Mouse (Mus musculus) retina, postnatal 7 days (tissue): ENCODE measurements around the gene Iars2.
"Not testable (repeated sequence)": the region's sequence is repeated elsewhere in the genome, so short reads cannot be mapped to it uniquely, and the experiment has no call there.

Experiments used
- DNase-seq: peaks from one replicate; pipeline ENCODE4 v3.0.0-alpha.2; 2012; ENCODE audit warnings: low read depth, low spot score

Gene Iars2

DNA sequence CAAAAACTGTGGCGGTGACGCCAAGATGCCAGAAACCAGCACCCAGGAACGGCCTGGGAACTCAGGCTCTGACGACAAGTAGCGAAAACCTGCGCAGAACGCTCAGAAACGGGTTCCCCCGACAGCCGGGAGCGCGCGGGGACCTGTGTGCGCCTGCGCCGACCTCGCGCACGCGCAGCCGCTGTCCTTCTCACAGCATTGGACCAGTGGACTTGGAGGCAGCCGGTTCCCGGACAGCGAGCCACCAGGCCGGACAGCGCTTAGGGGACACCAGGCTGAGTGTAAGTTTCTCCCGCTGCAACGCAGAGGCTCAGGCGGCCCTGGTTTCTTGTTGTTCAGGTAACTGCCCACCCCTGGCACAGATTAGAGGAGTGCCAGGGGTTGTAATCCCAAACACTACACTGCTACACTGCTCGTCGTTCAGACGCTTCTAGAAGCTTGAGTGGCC, 2.8 kb upstream of the Iars2 start, which contains the start of gene Bpnt1:
Gene Bpnt1, plus strand, starts transcription at position 167 of the 448 bp plus-strand sequence.
- peak; percentile 81 for DNase-seq

DNA sequence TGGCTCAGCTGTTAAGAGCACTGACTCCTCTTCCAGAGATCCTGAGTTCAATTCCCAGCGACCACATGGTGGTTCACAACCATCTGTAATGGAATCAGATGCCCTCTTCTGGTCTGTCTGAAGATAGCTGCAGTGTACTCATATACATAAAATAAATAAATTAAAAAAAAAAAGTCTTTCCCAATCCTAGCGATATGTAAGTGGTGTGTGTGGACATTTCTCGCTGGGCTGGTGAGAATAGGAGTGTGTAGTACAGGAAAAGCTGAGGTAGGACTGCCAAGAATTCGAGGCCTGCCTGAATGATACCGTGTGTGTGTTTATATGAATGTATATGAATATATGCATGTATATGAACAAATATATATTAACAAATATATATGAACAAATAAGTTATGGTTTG, 2.2 kb upstream of the Iars2 start:
- no peak for DNase-seq

DNA sequence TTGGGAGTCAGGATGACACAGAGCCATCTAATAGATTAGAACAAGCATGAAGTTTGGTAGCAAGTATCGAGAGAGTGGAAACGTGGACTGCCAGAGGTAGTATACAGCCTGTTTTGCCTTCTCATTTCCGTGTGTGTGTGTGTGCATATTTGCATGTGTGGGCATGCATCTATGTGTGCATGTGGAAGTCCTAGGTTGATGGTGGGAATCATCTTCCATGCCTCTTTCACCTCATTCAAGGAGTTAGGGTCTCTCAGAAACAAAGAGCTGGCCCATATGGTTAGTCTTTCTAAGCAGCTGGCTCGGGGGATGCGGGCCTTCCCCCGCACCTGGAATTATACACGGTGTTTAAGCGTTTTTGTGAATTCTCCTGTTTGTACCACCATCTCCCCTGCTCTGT, 655 bp upstream of the Iars2 start:
- DNase-seq = no peak

DNA sequence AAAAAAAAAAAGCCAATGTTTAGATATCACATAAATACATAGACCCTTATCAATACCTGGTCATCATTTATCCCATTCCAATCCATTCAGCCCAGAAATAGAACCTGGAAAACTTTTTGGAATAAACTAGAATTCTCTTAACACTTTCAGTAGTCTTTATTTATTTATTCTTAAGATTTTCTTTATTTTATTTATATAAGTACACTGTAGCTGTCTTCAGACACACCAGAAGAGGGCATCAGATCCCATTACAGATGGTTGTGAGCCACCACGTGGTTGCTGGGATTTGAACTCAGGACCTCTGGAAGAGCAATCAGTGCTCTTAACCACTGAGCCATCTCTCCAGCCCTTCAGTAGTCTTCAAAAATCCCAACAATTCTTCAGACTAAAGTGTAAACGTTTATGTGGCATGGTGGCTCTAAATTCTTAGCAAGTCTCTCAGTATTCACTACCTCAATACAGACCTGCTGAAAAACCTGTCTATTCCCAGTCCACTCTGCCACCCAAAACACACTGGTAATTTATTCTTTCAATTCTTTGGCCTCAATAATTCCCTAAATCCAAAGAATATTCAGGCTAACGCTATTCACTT, 1.3 kb downstream of the Iars2 start:
- not testable (repeated sequence) for DNase-seq

DNA sequence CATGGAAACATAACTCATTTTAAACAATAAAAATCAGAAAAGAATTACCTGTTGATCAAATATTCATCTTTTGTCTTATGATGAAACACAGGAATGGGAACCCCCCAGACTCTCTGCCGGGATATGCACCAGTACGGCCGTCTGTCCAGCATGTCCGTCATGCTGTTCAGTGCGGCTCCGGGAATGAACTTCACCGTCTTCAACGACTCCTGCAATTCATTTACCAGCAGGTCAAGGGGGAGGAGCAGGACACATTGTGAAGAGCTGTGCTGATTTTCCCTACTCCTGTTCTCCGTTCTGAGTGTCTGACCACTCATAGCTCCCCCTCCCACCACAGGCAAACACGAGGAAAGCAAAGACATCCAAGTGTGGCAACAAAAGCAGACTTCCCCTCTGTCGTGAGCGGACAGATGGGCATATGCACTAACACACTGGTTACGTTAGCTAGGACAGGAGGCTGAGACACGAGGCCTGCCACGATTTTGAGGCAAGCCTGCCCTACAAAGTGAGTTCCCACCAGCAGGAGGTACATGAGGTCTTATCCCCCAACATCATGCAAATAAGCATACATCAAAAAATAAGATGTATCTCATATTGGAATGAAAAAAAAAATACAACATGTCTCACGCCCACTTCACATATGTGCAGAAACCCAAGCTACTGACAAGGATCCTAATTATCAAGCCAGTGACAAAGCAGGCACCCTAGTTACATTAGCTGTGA, 13.2 kb downstream of the Iars2 start:
- no peak for DNase-seq

DNA sequence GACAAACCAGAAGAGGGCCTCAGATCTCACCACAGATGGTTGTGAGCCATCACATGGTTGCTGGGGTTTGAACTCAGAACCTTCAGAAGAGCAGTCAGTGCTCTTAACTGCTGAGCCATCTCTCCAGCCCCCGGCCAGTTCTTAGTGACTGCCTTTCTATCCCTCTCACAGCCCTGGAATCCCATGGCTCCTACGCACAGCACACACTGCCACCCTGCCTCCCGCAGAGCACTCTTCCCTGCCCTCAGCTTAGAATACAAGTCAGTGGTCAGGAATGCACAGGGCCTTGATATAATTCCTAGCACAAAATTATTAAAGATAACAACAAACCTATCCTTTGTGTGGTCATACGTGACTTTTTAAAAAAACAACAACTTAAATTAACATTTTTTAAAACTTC, 14.7 kb downstream of the Iars2 start:
- no peak for DNase-seq

DNA sequence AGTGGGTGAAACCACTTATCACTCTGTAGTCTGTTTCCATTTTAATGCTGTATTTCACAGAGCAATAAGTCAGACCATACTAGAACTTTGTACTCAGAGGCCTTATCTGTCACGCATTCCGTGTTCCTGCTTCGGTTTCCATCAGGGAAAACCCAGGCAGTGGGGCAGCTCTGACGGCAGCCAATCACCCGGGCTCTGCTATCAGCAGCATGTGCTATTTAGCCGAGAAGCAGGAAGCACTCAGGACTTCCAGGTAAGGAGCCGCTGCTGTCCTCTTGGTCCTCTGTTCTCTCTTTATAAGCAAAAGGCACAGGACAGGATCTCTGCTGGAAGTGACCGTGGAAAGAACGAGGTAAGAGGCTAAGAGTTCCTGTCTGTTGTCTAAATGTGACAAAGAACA, 17.2 kb downstream of the Iars2 start:
- DNase-seq = no peak

DNA sequence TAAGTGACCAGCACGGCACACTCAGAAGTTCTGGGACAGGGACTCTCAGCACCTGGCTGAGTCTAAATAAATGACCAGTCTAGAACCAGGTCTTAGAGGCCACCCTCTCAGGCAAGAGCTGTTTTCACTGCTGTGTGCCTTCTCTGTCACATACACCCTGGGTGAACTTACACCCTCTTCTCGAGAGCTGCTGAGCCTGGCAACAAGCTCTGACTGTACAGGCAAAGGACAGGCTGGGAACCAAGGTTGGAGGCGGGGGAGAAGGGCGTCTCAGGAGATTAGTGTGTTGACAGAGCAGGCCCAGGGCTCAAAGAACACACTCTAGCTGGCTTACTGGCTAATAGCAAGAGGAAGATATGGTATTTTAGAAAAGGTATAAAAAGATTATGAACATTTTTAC, 20.3 kb downstream of the Iars2 start:
- no peak for DNase-seq

DNA sequence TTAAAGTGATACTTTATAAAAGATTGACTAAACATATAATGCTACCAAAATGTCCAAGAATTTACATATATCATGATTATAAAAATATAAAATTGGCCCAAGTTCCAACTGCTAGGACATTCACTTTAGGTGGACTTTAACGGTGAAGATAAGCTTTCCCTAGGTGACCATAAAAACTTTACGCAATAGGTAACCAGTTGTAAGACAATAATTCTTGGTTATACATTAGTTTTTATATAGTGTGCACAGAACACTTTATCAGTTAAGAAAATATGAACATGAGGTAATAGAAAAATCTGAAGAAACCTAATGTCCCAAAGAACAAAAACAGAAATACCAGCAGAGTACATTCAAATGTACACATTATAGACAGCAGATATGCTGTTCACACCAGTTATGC, 20.9 kb downstream of the Iars2 start:
- DNase-seq = no peak

DNA sequence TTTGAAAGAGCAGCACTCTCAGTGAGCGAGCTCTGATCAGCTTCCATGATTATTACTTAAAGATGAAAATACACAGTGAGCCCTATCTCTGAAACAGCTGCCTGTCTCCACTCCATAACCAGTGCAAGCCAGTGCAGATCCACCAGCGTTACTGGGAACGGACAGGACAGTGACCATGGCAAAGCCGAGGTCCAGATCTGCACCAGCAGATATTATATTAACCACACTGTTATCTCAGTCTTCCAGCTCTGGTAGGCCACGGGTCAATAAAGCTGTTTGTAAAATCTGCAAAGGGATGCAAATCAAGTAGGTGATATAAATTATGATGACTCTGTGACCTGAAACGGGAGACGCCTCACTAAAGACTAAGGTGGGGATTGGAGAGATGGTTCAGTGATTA, 21.6 kb downstream of the Iars2 start:
- no peak for DNase-seq

DNA sequence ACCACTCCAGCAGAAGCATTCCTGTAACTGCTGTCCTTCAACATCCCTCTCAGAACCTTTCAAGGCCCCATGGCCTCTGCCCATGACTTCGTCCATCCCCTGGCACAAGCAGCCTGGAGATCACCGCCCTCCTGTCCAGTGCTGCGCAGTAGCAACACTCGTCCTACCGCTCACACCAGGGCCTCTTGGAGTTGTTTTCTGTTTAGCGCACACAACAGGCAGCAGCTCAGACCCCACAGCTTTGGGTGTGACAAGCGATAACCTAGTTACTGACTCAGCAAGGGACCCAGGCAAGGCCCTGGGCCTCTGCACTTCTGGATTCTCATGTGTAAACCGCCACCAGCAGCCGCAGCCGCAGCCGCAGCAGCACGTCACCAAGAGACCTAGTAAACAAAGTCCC, 22.4 kb downstream of the Iars2 start:
- no peak for DNase-seq

DNA sequence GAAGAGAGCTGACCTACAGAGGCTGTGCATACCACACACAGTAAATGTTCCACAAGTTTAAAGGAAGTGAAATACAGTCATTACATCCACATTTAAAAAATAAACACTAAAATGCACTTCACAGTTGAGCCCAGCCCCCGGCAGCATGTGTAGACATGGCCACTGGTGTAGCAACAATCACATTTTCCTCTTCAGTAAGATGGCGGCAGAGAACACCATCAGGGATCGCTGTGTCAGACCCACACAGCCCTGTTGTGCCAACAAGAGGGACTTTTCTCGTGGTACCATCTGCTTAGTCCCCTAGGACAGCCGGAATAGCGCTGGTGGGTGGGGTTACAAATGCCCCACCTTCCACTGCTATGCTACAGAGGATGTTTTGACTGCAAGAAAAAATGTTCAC, 26.4 kb downstream of the Iars2 start:
- no peak for DNase-seq

DNA sequence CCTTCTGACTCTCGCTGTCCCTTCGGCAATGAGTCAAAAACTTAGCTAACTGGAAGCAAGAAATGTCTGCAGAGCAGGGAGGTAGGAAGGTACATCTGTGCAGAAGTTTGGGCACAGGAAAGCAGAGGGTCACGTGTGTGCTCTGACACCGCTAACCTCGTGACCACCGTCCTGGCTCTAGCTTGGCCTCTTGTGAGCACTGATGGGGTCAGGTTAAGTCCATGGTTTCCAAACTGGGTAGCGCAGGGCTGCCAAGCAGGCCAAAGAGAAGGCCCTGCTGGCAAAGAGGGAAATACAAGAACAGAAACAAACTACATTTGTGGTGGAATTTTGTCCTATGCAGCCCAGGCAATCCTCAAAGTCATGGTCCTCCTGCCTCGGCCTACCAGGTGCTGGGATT, 30.7 kb downstream of the Iars2 start:
- DNase-seq = no peak

DNA sequence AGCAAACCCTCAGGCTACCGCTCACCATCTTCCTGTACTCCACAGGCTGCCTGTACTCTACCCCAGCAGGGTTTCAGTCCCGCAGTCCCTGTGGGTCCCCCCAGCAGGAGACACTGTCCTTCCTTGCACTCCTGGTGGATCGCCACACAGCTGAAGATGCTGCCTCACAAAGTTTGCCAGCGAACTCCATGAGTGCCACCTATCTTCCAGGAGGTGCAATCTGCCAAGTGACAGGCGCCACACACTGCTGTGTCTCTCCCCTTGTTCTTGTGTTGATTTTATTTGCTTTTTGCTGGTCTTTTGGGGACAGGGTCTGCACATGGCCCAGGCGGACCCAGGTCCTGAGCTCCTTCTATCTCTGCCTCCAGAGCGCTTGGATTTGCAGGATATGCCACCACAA, 32.3 kb downstream of the Iars2 start:
- no peak for DNase-seq

DNA sequence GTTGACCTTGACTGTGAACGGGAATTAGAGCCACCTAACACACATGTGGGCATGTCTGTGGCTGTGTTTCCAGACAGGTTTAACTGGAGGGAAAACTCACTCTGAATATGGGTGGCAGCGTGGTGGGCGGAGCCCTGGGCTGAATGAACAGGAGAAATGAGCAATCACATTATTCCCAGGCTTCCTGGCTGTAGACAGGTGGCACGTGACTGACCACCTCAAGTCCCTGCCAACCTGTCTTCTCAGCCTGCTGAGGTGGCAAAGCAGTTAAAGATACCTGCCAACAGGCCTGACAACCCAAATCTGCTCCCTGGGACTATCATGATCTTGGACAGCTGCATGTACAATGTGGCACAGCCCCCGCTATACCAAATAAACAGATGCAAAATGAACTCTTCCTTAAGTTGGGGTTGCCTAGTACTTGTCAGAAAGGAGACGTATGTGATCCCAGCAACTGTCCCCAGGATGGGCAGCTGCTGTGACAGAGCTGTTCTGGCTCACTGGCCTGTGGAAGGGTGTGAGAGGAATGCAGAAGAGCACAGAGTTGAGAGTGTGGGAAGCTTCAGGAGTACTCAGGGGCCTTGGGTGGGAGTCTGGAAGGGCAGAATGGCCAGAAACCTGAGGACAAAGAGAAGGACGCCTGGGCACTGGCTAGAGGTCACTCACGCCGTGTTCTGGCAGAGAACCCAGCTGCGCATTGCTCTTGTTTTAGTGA, 36.4 kb downstream of the Iars2 start:
- no peak for DNase-seq

DNA sequence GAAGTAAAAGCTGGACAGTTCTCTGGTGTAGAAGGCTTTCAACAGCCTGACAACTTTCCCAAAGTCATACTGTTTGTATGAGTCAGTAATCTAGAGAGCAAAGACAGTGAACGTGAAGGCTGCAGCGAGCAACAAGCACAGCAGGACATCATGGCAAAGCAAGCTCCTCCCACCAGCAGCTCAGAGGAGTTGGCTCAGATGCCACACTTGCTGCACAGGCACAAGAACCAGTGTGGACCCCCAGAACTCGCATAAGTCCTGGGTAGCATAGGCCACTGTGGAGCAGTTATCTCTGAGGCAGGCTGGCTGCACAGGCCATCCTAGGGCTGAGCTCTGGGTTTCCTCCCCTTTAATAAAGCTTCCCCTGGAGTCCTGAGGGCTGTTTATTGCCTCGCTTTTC, 37.9 kb downstream of the Iars2 start:
- no peak for DNase-seq

DNA sequence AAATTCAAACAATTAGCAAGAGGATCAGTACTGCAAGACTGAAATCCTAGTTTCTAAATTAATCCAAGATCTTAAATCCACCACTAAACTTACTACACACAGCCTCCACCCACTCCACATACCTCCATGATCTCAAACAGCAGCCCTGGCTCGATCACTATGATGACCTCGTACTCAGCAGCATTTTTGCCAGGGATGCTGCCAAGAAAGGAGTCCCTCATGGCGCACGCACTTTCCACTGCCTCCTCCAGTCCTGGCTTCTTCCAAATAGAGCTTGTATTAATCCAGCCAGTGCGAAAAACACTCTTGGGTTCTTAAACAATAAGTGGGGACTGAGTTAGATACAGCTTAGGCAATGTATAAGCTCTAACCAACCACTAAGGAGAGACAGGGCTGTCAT, 40.0 kb downstream of the Iars2 start:
- no peak for DNase-seq

DNA sequence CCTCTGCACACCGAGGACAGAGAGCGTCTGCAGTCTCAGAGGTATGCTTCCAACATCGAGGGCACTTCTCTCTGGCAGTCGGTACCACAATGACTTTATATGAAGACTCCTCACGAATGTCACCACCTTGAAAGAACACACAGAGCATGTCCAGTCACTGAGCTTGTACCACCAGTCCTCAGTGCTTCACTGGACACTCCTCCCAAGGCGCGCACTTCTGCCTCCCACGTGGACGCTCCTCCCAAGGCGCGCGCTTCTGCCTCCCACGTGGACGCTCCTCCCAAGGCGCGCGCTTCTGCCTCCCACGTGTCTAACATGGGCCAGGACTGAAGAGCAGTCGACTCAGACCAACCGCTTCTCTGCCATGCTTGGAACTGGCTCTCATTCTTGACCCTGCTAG, 42.1 kb downstream of the Iars2 start:
- DNase-seq = no peak

DNA sequence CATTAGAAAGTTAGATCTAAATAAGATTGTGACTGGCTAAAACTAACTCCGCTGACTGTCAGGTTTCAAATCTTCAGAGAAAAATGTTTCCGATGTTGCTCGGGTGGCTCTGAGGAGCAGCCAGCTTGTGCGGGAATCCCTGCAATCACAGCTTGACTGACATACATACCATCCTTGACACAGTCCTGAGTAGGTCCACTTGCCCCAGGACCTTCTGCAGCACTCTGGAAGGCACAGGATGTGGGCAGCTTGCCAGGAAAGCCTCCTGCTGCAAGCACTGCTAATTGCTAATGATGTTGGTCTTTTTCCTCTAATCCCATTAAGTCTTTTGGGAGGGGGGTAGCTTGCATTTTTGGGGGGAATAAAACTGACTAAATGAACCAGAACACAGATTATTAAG, 44.0 kb downstream of the Iars2 start:
- DNase-seq = peak; percentile 27

DNA sequence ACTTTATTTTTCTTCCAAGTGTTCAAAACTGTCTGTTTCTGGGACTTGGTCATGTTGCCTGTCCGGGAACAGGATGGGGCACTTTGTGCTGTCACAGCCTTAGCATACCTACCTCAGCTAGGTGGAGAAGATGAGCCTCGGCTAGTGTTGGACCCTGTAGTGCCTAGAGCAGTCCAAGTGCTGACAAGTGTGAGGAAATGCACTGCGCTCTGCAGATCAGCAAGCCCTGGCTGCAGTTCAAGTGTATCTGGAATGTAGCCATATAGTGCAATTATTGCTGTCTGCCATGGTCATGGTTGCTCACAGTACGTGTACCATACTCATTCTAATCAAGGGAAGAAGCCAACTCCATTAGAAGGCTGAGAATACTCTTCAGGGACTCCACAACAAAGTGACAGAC, 44.5 kb downstream of the Iars2 start:
- DNase-seq = peak; percentile 4

DNA sequence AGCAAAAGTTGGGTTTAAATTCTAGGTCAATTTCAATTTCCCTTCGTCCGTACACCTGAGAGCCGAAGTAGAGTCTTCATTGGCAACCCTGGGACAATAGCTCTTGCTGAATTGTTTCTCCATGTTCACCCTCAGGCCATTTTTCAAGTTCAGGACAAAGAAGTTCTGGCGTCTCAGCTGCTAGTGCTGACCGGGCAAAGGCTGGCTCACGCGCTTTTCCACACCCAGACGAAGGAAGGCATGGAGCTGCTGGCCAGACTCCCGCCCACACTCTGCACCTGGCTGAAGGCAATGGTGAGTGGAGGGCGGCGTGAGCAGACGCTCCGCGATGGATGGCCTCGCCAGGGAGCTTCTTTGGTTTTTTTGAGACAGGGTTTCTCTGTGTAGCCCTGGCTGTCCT, 45.9 kb downstream of the Iars2 start:
- DNase-seq = no peak

DNA sequence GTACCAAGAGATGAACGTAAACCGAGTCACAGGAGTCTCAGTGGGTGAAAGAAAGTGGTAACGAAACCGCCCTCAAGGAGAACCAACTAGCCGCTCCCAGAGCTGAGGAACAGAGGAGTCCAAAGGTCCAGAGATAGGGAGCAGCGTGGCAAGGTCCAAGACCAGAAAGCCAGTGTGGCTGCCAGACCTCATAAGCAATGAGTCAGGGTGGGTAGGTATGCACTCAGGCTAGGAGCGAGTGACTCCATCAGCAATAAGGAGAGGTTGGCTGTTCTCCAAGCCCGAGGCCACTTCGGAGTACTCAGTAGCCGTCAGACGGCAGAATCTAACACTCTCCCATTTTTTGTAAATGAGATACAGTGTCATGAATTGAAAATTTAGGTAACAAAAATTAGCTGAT, 46.4 kb downstream of the Iars2 start:
- DNase-seq = no peak

DNA sequence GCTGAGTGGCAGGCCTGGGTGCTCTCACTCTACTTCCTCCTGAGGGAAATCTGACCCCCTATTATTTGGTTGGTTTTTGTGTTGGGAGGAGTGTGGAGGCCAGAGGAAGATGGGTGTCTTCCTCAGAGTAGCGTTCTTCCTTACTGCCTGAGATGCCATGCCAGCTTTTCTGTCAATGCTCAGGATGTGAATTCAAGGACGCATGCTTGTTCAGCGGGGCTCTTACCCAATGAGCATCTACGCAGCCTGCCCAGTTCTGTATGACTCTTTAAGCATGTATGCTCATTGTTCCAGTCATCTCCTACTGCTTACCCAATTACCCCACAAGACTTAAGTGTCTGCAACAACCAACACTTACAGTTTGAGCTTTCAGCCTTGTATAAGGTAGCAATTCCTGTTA, 48.6 kb downstream of the Iars2 start:
- DNase-seq = no peak
